In genomic region chr4:82589345-82589890, GRCm38 (mm10) we compare ENCODE assay signal across 8 mouse cellular contexts.
DNase-seq lines count a peak whose midpoint lies in the region; ATAC-seq and TF ChIP-seq lines count a peak whose summit lies in the region.

No protein-coding gene starts in this region.

- DNase-seq in liver, result peak; percentile 8
- no peak for DNase-seq in heart, embryonic 10.5 days (ENCODE audit: low spot score)
- peak; percentile 23 for DNase-seq in lung, adult 2 months
- DNase-seq in right cerebral cortex, postnatal 10 days (ENCODE audit: low spot score in 2 of 2), result peak; percentile 68 to 69
- no peak for DNase-seq in thymus, postnatal 36 days

- ATAC-seq in liver, embryonic 12.5 days, result no peak
- 0 out of 2 replicates have a peak, but pooled peaks have one; percentile 59 for ATAC-seq in kidney, embryonic 16.5 days (ENCODE audit: low FRiP score, low TSS enrichment)

- WGBS in liver, embryonic 12.5 days (ENCODE audit: insufficient replicate concordance), result 24% methylated on average over 4 of the region's 4 CpGs
- WGBS in heart, embryonic 10.5 days, result 18% methylated on average over 4 of the region's 4 CpGs
- WGBS in kidney, embryonic 16.5 days, result 27% methylated on average over 4 of the region's 4 CpGs
- 24% methylated on average over 4 of the region's 4 CpGs for WGBS in lung, adult 2 months

- H3K4me2 ChIP-seq in liver, embryonic 12.5 days, result no peak overlapping the region
- no peak overlapping the region for H3K4me2 ChIP-seq in kidney, embryonic 16.5 days (replicated peaks; ENCODE audit: low read depth, low read length)

- H3K4me1 ChIP-seq in liver, embryonic 12.5 days, result no peaks in the 10 kb centered on the region
- H3K4me1 ChIP-seq in cortical plate, adult 2 months (ENCODE audit: control insufficient read depth, insufficient read depth, low read length), result peaks cover 1% of the 10 kb centered on the region; the same call in 1 of the 2 replicates
- peaks cover 26% of the 10 kb centered on the region for H3K4me1 ChIP-seq in heart, embryonic 10.5 days
- H3K4me1 ChIP-seq in kidney, embryonic 16.5 days (ENCODE audit: insufficient read depth, low read length), result no peaks in the 10 kb centered on the region
- peaks cover 2% of the 10 kb centered on the region; the same call in 1 of the 2 replicates for H3K4me1 ChIP-seq in lung, adult 2 months (ENCODE audit: control insufficient read depth, insufficient read depth, low read length)

- TF ChIP-seq CTCF in cortical plate, adult 2 months (IDR thresholded peaks at IDR 0.05; ENCODE audit: extremely low read depth, insufficient read depth, low read length), result peak; percentile 70
- TF ChIP-seq CTCF in lung, adult 2 months (IDR thresholded peaks at IDR 0.05; ENCODE audit: insufficient read depth, low read length), result peak; percentile 17; the same call in 1 of the 2 replicates

- no peak overlapping the region for H3K27ac ChIP-seq in liver, embryonic 12.5 days
- no peak overlapping the region for H3K27ac ChIP-seq in cortical plate, adult 2 months (ENCODE audit: insufficient read depth, low read length)
- H3K27ac ChIP-seq in heart, embryonic 10.5 days, result 0 out of 2 replicates have a peak overlapping the region, but pooled peaks have one; percentile 22
- H3K27ac ChIP-seq in kidney, embryonic 16.5 days (ENCODE audit: low read length), result no peak overlapping the region

- no peaks in the 10 kb centered on the region for H3K9me3 ChIP-seq in liver, embryonic 12.5 days (replicated peaks)
- H3K9me3 ChIP-seq in heart, embryonic 10.5 days, result no peaks in the 10 kb centered on the region
- H3K9me3 ChIP-seq in kidney, embryonic 16.5 days (ENCODE audit: low read length), result no peaks in the 10 kb centered on the region

- no peak overlapping the region for H3K9ac ChIP-seq in liver, embryonic 12.5 days
- no peak overlapping the region for H3K9ac ChIP-seq in kidney, embryonic 16.5 days (replicated peaks; ENCODE audit: low read length)

- no peaks in the 10 kb centered on the region for H3K36me3 ChIP-seq in liver, embryonic 12.5 days
- no peaks in the 10 kb centered on the region for H3K36me3 ChIP-seq in heart, embryonic 10.5 days
- H3K36me3 ChIP-seq in kidney, embryonic 16.5 days (ENCODE audit: insufficient read depth, low read length), result no peaks in the 10 kb centered on the region

- H3K27me3 ChIP-seq in liver, embryonic 12.5 days (replicated peaks), result no peaks in the 10 kb centered on the region
- no peaks in the 10 kb centered on the region for H3K27me3 ChIP-seq in heart, embryonic 10.5 days (ENCODE audit: insufficient read depth, poor library complexity, severe bottlenecking)
- no peaks in the 10 kb centered on the region for H3K27me3 ChIP-seq in kidney, embryonic 16.5 days (ENCODE audit: insufficient read depth, low read length)

- TF ChIP-seq POLR2A in cortical plate, adult 2 months (IDR thresholded peaks at IDR 0.05; ENCODE audit: extremely low read depth, insufficient read depth, low read length), result no peak
- no peak for TF ChIP-seq POLR2A in lung, adult 2 months (IDR thresholded peaks at IDR 0.05; ENCODE audit: borderline replicate concordance, extremely low read depth, low read depth, low read length)

- H3K4me3 ChIP-seq in liver, embryonic 12.5 days, result no peak overlapping the region
- no peak overlapping the region for H3K4me3 ChIP-seq in cortical plate, adult 2 months (ENCODE audit: insufficient read depth, low read length)
- no peak overlapping the region for H3K4me3 ChIP-seq in heart, embryonic 10.5 days
- H3K4me3 ChIP-seq in kidney, embryonic 16.5 days (ENCODE audit: low read length), result no peak overlapping the region
- no peak overlapping the region for H3K4me3 ChIP-seq in lung, adult 2 months (replicated peaks; ENCODE audit: extremely low read depth, low read depth, low read length)

Comparison
In these comparisons a context has a peak if more than half of its experiments do, and no peak if none do; other contexts are left out.
1. DNase-seq: peak in liver (single experiment), lung, adult 2 months (single experiment) and right cerebral cortex, postnatal 10 days (2 of 2); none in heart, embryonic 10.5 days (single experiment) and thymus, postnatal 36 days (0 of 2).